22 mouse cellular contexts compared by ENCODE assay signal in the genomic region with DNA sequence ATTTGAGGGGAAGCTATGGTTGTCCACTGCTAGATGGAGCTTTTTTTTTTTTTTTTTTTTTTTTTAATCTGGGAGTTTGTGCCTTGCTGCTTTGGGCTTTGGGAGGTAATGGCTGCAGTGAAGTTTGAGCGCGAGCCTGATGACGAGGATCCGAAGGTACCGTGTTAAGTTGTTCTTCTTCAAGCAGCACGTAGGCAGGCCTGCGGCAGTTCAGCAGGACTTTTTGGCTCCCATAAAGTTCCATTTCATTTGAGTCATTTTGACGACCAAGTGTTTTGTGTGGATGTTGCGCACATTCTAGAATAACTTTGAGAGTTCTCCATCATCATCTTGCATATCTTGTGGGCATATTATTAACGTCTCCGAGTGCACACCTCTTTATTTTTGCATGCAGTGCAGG.
"Had no signal": no experiment of that assay in that cellular context is flagged by ENCODE, and none has a peak within 500 bp of the region (broad histone marks: within the 10 kb centered on the region; RNA-seq: fewer than 3 reads in every experiment).

No protein-coding gene starts in this region.

- ATAC-seq: forebrain, embryonic 13.5 days; forebrain, embryonic 14.5 days; forebrain, embryonic 15.5 days; forebrain, embryonic 16.5 days; forebrain, postnatal 0 days had no signal

- DNase-seq: cerebellum, adult 2 months; cerebellum, adult 8-10 months; cerebellum, adult 9-10 months; cerebellum, adult 9-11 months; cerebellum, postnatal 10 days; cerebellum, postnatal 14 days; cerebellum, postnatal 25 days; cerebellum, postnatal 36 days; embryo, embryonic 11 days; forebrain, postnatal 0 days; gastrocnemius, adult 2 months; gastrocnemius, postnatal 10 days; gastrocnemius, postnatal 14 days; gastrocnemius, postnatal 25 days; gastrocnemius, postnatal 36 days; heart, adult 11 months; heart, adult 18-20 months; heart, adult 2 months had no signal
